Comparison of ENCODE assay signal across 36 mouse cellular contexts in genomic region chr5:93190428-93190827, GRCm38 (mm10). TPM values are rescaled to one million over a fixed set of nuclear protein-coding genes. Genes with fewer than 3 reads are reported as not detected.
"Had no signal": no experiment of that assay in that cellular context is flagged by ENCODE, and none has a peak within 500 bp of the region (broad histone marks: within the 10 kb centered on the region; RNA-seq: fewer than 3 reads in every experiment).

No protein-coding gene starts in this region.

- H3K9me3 ChIP-seq: heart, embryonic 10.5 days; heart, embryonic 12.5 days; heart, embryonic 13.5 days; heart, embryonic 15.5 days; hindbrain, embryonic 10.5 days; hindbrain, embryonic 12.5 days; hindbrain, embryonic 13.5 days; hindbrain, embryonic 15.5 days; intestine, embryonic 15.5 days; kidney, embryonic 15.5 days had no signal

- ATAC-seq: hindbrain, embryonic 16.5 days; hindbrain, postnatal 0 days; inflammation-experienced regulatory T-cells, adult 6 months; intestine, embryonic 15.5 days; intestine, embryonic 16.5 days; intestine, postnatal 0 days had no signal

- DNase-seq: heart, postnatal 10 days; heart, postnatal 14 days; heart, postnatal 36 days; heart, postnatal 4 days; kidney, adult 11 months; kidney, adult 18-20 months; kidney, adult 2 months; kidney, adult 8-10 months; kidney, adult 9 months; kidney, postnatal 10 days; kidney, postnatal 14 days; kidney, postnatal 25 days; kidney, postnatal 36 days; kidney, postnatal 4 days; layer of hippocampus, adult 9-11 months; layer of hippocampus, postnatal 36 days had no signal

- H3K4me3 ChIP-seq: heart, embryonic 10.5 days; heart, embryonic 12.5 days; heart, embryonic 13.5 days; heart, embryonic 15.5 days; hindbrain, embryonic 10.5 days; hindbrain, embryonic 12.5 days; hindbrain, embryonic 13.5 days; hindbrain, embryonic 15.5 days; intestine, embryonic 15.5 days; kidney, embryonic 15.5 days; layer of hippocampus, adult 2 months had no signal

- H3K27me3 ChIP-seq: heart, embryonic 12.5 days; heart, embryonic 13.5 days; heart, embryonic 15.5 days; hindbrain, embryonic 12.5 days; hindbrain, embryonic 13.5 days; hindbrain, embryonic 15.5 days; intestine, embryonic 15.5 days; kidney, embryonic 15.5 days had no signal

- H3K4me1 ChIP-seq: heart, embryonic 10.5 days; heart, embryonic 12.5 days; hindbrain, embryonic 10.5 days; hindbrain, embryonic 12.5 days; hindbrain, embryonic 13.5 days; hindbrain, embryonic 15.5 days; intestine, embryonic 15.5 days; kidney, embryonic 15.5 days had no signal

- H3K9ac ChIP-seq: heart, embryonic 12.5 days; heart, embryonic 13.5 days; heart, embryonic 15.5 days; hindbrain, embryonic 12.5 days; hindbrain, embryonic 13.5 days; hindbrain, embryonic 14.5 days; hindbrain, embryonic 15.5 days; intestine, embryonic 15.5 days; kidney, embryonic 15.5 days had no signal

- H3K4me2 ChIP-seq: heart, embryonic 11.5 days; heart, embryonic 12.5 days; heart, embryonic 13.5 days; heart, embryonic 15.5 days; hindbrain, embryonic 12.5 days; hindbrain, embryonic 13.5 days; hindbrain, embryonic 14.5 days; hindbrain, embryonic 15.5 days; intestine, embryonic 15.5 days; kidney, embryonic 15.5 days had no signal

- H3K27ac ChIP-seq: heart, embryonic 10.5 days; heart, embryonic 13.5 days; heart, embryonic 15.5 days; hindbrain, embryonic 10.5 days; hindbrain, embryonic 12.5 days; hindbrain, embryonic 13.5 days; hindbrain, embryonic 14.5 days; hindbrain, embryonic 15.5 days; hindbrain, postnatal 0 days; intestine, embryonic 15.5 days; kidney, embryonic 15.5 days; kidney, postnatal 0 days; layer of hippocampus, adult 2 months had no signal

RNA-seq across cellular contexts. Expression of gene 2010109A12Rik, which starts 15.9 kb away (rescaled TPM):
- total RNA-seq: hindbrain, postnatal 0 days had no signal
- polyA plus RNA-seq: large intestine, adult 2 months had no signal
